Mouse (Mus musculus) limb, embryonic 12.5 days (tissue): ENCODE data around the gene Zfp322a. TPM values are rescaled to one million over a fixed set of nuclear protein-coding genes. Genes with fewer than 3 reads are reported as not detected.
A peak's percentile ranks its signal among the peaks of the same experiment; 100 is the strongest.
"Not testable (repeated sequence)": the region's sequence is repeated elsewhere in the genome, so short reads cannot be mapped to it uniquely, and the experiment has no call there.

Experiments used
- ATAC-seq: fragments of 200-750 bp; cut with Nextera tagmentation; 2 replicates; pipeline ENCODE4 v1.8.0; 2017; ENCODE audit warnings: low read depth, moderate TSS enrichment; ENCODE audit not compliant: insufficient number of reproducible peaks, insufficient read depth, low FRiP score, low TSS enrichment
- H3K27ac ChIP-seq: fragments of 300-500 bp; sonication (generic); 2 replicates; pipeline ENCODE4 v1.5.1; 2016; ENCODE audit warnings: mild to moderate bottlenecking, moderate library complexity
- H3K27me3 ChIP-seq: fragments of 300-500 bp; sonication (generic); 2 replicates; pipeline ENCODE4 v1.6.1; 2016; ENCODE audit warnings: mild to moderate bottlenecking, moderate library complexity
- H3K36me3 ChIP-seq: fragments of 300-500 bp; sonication (generic); 2 replicates; pipeline ENCODE4 v1.6.1; 2016; ENCODE audit warnings: mild to moderate bottlenecking, moderate library complexity
- H3K4me1 ChIP-seq: fragments of 300-500 bp; sonication (generic); replicated peaks from 2 replicates; pipeline ENCODE4 v1.6.1; 2016
- H3K4me2 ChIP-seq: fragments of 300-500 bp; sonication (generic); 2 replicates; pipeline ENCODE4 v1.6.1; 2016; ENCODE audit warnings: mild to moderate bottlenecking, moderate library complexity
- H3K4me3 ChIP-seq: fragments of 300-500 bp; sonication (generic); replicated peaks from 2 replicates; pipeline ENCODE4 v1.5.1; 2016; ENCODE audit warnings: mild to moderate bottlenecking
- H3K9ac ChIP-seq: fragments of 300-500 bp; sonication (generic); replicated peaks from 2 replicates; pipeline ENCODE4 v1.6.1; 2016; ENCODE audit warnings: mild to moderate bottlenecking, moderate library complexity
- H3K9me3 ChIP-seq: fragments of 300-500 bp; sonication (generic); 2 replicates; pipeline ENCODE4 v1.6.1; 2016; ENCODE audit warnings: mild to moderate bottlenecking, moderate library complexity
- WGBS: fragments of 180-500 bp; shearing (Covaris S2); methylation state at CpG from one replicate; pipeline ENCODE4 v1.1.7; 2016; 5-methylcytosine and 5-hydroxymethylcytosine counted together
- polyA plus RNA-seq: library from polyadenylated mRNA; unstranded; fragments of >200 nt; fragmentation: Nextera tagmentation; extraction: Ambion mirVana; gene quantifications from 2 replicates; pipeline ENCODE4 v1.2.1, GENCODE M21; 2016

Zfp322a gene
- polyA plus RNA-seq, 1 experiment from 2014 or later, result 70.7 TPM

DNA sequence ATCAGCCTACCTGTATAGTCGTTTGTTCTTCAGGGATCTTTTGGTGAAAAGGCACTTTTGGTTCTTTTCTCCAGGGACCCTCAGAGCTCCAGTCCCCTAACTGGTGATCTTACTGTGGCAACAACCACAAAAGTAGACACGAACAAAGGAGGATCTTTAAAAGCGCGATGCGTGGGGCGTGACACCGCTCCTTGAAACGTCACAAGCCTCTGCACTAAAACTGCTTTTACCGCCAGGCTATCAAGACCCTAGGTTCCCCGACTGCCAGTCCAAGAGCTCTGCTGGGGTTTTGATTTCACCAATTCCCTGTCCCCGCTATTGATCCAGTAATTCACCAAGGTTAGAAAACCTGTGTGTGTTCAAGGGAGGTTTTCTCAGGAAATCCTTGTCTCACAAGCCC, 59.0 kb downstream of the Zfp322a start:
- no peaks in the 10 kb centered on the region for H3K9me3 ChIP-seq
- peaks cover 79% of the 10 kb centered on the region for H3K27me3 ChIP-seq
- ATAC-seq, result no peak
- 3% methylated on average over 11 of the region's 11 CpGs for WGBS
- peaks cover 11% of the 10 kb centered on the region; the same call in 1 of the 2 replicates for H3K4me1 ChIP-seq
- H3K9ac ChIP-seq, result no peak overlapping the region
- H3K4me3 ChIP-seq, result peak overlapping the region; percentile 44
- peak overlapping the region; percentile 66 for H3K4me2 ChIP-seq
- no peaks in the 10 kb centered on the region for H3K36me3 ChIP-seq
- no peak overlapping the region for H3K27ac ChIP-seq

DNA sequence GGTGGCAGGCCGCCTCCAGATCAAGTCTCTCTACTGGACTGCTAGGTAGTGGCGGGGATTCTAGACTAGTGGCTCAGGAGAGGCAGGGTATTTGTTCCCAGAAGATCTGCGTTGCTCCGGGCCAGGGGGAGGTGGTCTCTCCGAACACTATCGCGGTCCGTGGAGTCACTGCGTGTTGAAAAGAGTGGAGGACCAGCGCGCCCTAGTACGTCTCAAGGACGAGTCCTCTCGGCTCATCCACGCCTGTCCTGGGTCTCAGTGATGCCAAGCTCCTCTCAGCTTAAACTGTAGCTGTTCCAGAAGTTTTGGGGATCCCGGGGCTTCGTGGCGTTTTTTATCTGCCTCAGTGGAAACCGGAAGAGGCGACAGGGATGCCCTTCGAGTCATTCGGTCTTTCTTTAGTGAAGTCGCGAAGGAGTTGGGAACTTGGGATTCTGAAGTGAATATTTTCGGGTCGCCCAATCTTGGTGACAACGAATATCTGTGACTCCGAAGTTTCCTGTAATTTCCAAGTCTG, 59.5 kb downstream of the Zfp322a start:
- Histone ChIP-seq H3K27ac (no peak overlapping the region), H3K4me3 (peak overlapping the region; percentile 44), H3K4me1 (peaks cover 11% of the 10 kb centered on the region; the same call in 1 of the 2 replicates), H3K9ac (no peak overlapping the region; the same call in 1 of the 2 replicates), H3K36me3 (no peaks in the 10 kb centered on the region), H3K4me2 (peak overlapping the region; percentile 66), H3K9me3 (no peaks in the 10 kb centered on the region), H3K27me3 (peaks cover 76% of the 10 kb centered on the region)
- no peak; the same call in 1 of the 2 replicates for ATAC-seq
- WGBS, result 1% methylated on average over 28 of the region's 28 CpGs

DNA sequence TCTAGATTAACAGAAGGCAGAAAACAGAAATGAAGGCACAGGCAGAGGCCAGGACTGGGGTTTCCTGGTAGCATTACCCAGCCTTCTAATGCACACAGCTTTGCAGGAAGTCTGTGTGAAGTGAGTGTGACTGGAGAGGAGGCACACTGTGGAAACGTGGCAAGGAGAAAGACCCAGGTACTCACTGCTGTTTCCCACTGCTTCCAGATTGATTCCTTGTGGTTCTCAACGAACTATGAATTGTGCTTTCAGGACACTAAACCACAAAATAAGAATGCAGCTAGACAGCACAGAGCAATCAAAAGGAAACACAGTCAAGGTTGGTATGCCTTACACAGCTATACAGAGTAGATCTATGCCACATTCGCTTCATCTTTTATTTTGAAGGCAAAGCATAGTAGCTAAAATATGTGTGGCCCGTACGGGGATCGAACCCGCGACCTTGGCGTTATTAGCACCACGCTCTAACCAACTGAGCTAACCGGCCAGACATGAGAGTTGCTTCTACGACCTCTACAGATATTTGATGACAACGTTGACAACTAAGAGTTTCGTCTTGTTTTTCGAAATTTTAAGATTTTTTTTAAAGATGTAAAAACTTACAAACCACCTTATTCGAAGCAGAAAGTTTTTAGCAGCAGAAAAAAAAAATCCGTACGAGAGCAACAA, 60.2 kb downstream of the Zfp322a start:
- not testable (repeated sequence) for H3K9ac ChIP-seq, H3K27ac ChIP-seq, H3K9me3 ChIP-seq, H3K36me3 ChIP-seq, ATAC-seq
- Histone ChIP-seq H3K27me3 (peaks cover 68% of the 10 kb centered on the region), H3K4me1 (peaks cover 11% of the 10 kb centered on the region; the same call in 1 of the 2 replicates), H3K4me2 (peak overlapping the region; percentile 66), H3K4me3 (peak overlapping the region; percentile 44)
- 5% methylated on average over 18 of the region's 18 CpGs for WGBS

DNA sequence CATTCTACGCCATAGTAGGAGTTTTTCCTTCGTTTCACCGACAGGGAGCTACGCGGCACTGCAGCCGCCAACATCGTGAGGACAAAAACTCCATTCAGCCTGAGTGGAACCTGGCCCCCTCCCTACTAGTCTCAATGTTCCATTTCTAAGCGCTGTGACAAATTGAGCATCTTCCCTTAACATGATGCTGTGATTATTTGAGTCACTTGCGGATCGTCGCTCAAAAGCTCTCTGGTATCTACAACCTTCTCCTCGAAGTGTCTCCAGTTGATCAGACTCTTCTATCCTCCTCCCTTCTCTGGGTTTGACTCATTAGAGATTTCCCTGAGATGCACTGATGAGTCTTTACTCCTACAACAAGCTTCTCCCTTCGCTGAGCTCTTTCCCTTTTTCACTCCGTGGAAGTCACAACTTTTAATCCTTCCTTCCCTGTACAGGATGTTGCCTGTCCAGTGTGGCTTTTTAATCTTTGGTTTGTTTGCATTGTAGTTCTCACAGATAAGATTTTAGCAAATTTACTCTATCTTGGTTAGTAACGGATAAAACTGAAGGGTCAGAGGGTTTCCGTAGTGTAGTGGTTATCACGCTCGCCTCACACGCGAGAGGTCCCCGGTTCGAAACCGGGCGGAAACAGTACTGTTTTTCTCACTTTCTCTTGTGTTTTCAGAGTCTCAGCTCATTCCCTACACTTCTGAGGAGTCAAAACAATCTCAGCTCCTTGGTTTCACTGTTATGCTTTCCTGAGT, 61.8 kb downstream of the Zfp322a start:
- 2% methylated on average over 24 of the region's 24 CpGs for WGBS
- Histone ChIP-seq H3K4me2 (peak overlapping the region; percentile 48), H3K4me1 (no peaks in the 10 kb centered on the region; the same call in 1 of the 2 replicates), H3K27me3 (peaks cover 54% of the 10 kb centered on the region), H3K9me3 (no peaks in the 10 kb centered on the region), H3K4me3 (peak overlapping the region; percentile 29), H3K36me3 (no peaks in the 10 kb centered on the region), H3K9ac (no peak overlapping the region), H3K27ac (no peak overlapping the region)
- ATAC-seq, result no peak

DNA sequence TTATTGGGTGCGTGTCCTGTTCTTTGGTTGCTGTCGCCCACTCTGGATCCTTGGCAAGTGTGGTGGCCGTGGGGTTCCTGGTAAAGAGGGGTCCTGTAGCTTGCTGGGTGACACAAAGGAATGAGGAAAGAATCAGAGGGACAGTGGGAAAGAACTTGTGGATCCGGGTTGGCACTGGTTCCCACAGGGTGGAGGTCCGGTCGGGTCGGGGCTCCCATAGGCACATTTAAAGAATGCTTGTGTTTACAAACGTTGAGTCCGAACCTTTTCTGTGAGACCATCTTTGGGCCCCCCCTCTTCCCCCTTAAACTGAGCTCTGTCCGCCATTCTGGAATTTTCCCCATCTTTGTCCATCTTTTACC, 62.3 kb downstream of the Zfp322a start:
- no peak overlapping the region for H3K27ac ChIP-seq
- peak overlapping the region; percentile 29 for H3K4me3 ChIP-seq
- peak overlapping the region; percentile 48 for H3K4me2 ChIP-seq
- no peak overlapping the region for H3K9ac ChIP-seq
- 12% methylated on average over 10 of the region's 10 CpGs for WGBS
- H3K9me3 ChIP-seq, result no peaks in the 10 kb centered on the region
- H3K27me3 ChIP-seq, result peaks cover 48% of the 10 kb centered on the region
- no peak for ATAC-seq
- no peaks in the 10 kb centered on the region for H3K36me3 ChIP-seq
- H3K4me1 ChIP-seq, result no peaks in the 10 kb centered on the region; the same call in 1 of the 2 replicates

Other genes starting within 250 kb of the Zfp322a start
- gene Vmn1r218, start 236.1 kb downstream of the Zfp322a start, polyA plus RNA-seq, result not detected in 2 replicates
- not detected in 2 replicates for gene Vmn1r219, start 209.9 kb downstream of the Zfp322a start, polyA plus RNA-seq
- gene Vmn1r220, start 181.2 kb downstream of the Zfp322a start, polyA plus RNA-seq, result not detected in 2 replicates
- not detected in 2 replicates for gene Vmn1r221, start 155.1 kb downstream of the Zfp322a start, polyA plus RNA-seq
- gene Vmn1r222, start 133.3 kb downstream of the Zfp322a start, polyA plus RNA-seq, result not detected in 2 replicates
- gene Vmn1r223, start 122.1 kb downstream of the Zfp322a start, polyA plus RNA-seq, result not detected in 2 replicates
- gene Abt1, start 54.7 kb upstream of the Zfp322a start, polyA plus RNA-seq, result 14.4 and 15.2 TPM in 2 replicates
- 0.10 and 0.12 TPM in 2 replicates for gene Btn1a1, start 96.7 kb upstream of the Zfp322a start, polyA plus RNA-seq
- 1.8 and 1.9 TPM in 2 replicates for gene Btn2a2, start 119.6 kb upstream of the Zfp322a start, polyA plus RNA-seq
- 6.0 and 9.0 TPM in 2 replicates for gene Hist1h4h, start 161.8 kb upstream of the Zfp322a start, polyA plus RNA-seq
- gene Hist1h2af, start 164.7 kb upstream of the Zfp322a start, polyA plus RNA-seq, result 9.8 and 16.3 TPM in 2 replicates
- 10.5 and 17.3 TPM in 2 replicates for gene Hist1h3g, start 166.2 kb upstream of the Zfp322a start, polyA plus RNA-seq
- gene Hist1h2bh, start 174.2 kb upstream of the Zfp322a start, polyA plus RNA-seq, result 1.4 TPM in 2 replicates
- 2.1 and 3.2 TPM in 2 replicates for gene Hist1h3f, start 174.8 kb upstream of the Zfp322a start, polyA plus RNA-seq
- 2.7 and 3.6 TPM in 2 replicates for gene Hist1h4f, start 182.4 kb upstream of the Zfp322a start, polyA plus RNA-seq
- 0.58 and 0.80 TPM in 2 replicates for gene Hist1h1d, start 184.1 kb upstream of the Zfp322a start, polyA plus RNA-seq
- 11.1 and 12.8 TPM in 2 replicates for gene Hist1h3e, start 193.2 kb upstream of the Zfp322a start, polyA plus RNA-seq
- 153 and 213 TPM in 2 replicates for gene Hist1h2ae, start 202.0 kb upstream of the Zfp322a start, polyA plus RNA-seq
- 16.5 and 25.4 TPM in 2 replicates for gene Hist1h2bg, start 202.2 kb upstream of the Zfp322a start, polyA plus RNA-seq
- gene Hist1h2bf, start 205.0 kb upstream of the Zfp322a start, polyA plus RNA-seq, result 12.5 and 21.2 TPM in 2 replicates
- gene Hist1h2ad, start 205.2 kb upstream of the Zfp322a start, polyA plus RNA-seq, result 1.9 and 2.7 TPM in 2 replicates
- 9.5 and 11.3 TPM in 2 replicates for gene Hist1h3d, start 206.6 kb upstream of the Zfp322a start, polyA plus RNA-seq
- gene Hist1h4d, start 212.4 kb upstream of the Zfp322a start, polyA plus RNA-seq, result 139 and 158 TPM in 2 replicates